Mouse (Mus musculus) kidney, postnatal 25 days (tissue): ENCODE measurements around the gene Trpc4ap.

Experiments used
- DNase-seq, 2 experiments: peaks; one replicate each; pipeline ENCODE4 v3.0.0; 2021; ENCODE audit warnings: mixed read lengths in 2 of 2

The Trpc4ap gene

DNA sequence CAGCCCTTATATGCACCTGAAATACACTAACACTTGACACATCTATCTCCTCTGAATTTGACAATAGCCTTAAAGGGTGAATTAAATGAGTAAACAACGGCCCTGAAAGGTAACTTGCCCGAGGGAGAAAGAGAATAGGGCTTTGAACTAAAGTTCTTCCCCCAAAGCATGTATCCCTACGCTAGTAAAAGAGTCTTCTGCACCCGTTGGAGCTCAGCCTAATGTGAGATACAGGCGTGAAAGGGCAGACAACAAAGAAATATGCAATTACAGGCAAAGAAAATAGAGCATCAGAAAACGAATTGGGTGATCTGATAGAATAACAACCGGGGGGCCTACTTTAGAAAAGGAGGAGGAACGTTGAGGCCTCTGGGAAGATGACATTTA, 855 bp downstream of the Trpc4ap start:
- DNase-seq = no peak

- no peak for DNase-seq
Observed at GRCm38 (mm10) chr2:155689211-155689610, 3.0 kb downstream of the Trpc4ap start.

DNA sequence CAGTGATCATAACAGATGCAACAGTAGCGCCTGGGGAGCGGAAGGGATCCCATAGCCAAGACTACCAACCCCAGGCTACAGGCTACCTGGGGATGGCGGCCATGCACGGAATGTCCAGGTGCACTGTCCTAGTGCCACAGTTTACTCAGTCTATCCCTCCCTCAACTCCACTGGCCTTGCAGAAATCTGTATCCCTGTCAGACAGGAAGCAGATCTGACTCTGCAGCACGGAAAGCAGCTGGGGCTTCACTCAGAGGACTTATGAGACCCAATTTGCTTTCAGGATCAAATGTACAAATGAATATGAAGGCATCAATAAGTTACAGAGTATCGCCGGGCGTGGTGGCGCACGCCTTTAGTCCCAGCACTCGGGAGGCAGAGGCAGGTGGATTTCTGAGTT, 4.4 kb downstream of the Trpc4ap start:
- no peak for DNase-seq

- no peak for DNase-seq
Observed at GRCm38 (mm10) chr2:155686572-155686971, 5.6 kb downstream of the Trpc4ap start.

DNA sequence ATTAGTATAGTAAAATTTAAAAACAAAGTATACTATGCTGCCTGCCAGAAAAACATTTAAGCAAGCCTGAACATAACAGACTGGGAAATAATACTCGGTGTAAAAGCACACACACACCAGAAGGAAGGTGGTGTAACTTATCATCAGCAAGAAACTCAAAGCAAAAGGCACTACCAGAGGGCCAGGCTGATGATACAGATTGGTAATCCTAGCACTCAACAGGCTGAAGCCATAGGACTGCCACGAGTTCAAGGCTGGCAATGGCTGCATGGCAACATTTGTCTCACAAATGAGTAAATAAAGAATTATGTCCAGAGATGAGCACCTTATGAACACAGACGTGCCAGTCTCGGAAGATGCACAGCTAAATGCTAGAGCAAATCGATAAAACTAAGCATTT, 8.4 kb downstream of the Trpc4ap start:
- DNase-seq = no peak

GRCm38 (mm10) chr2:155683137-155683536, 9.0 kb downstream of the Trpc4ap start:
- DNase-seq = no peak

DNA sequence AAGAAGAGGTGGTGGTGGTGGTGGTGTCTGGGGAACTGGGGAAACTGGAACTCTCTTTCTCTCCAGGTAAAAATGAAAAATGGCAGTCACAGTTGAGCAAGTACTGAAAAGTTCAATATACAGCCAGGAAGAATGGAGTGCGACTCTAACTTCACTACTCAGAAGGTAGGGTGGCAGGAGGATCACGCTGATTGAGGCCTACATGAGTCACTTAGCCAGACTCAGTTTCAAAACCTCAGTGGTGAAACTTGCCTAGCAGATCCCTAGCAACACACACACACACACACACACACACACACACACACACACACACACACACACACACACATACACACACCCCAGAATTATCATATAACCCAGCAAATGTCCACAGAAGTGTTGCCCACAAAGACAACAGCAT, 10.3 kb downstream of the Trpc4ap start:
- no peak for DNase-seq

DNA sequence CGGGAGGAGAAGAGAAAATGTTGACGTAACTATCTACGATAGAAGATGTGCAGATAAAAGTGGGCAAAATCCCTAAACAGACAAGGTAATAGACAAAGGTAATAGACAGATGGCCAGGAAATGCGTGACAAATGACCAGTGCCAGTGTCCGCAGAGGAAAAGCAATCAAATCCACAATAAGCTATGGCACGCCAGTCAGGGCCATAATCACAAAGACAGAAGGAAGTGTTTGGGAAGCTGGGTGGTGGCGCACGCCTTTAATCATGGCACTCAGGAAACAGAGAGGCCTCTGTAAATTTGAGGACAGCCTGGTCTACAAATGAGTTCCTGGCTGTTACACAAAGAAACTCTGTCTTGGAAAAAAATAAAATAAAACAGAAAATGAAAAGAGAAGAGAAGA, 11.0 kb downstream of the Trpc4ap start:
- DNase-seq = no peak

GRCm38 (mm10) chr2:155680591-155680990, 11.6 kb downstream of the Trpc4ap start:
- no peak for DNase-seq

DNA sequence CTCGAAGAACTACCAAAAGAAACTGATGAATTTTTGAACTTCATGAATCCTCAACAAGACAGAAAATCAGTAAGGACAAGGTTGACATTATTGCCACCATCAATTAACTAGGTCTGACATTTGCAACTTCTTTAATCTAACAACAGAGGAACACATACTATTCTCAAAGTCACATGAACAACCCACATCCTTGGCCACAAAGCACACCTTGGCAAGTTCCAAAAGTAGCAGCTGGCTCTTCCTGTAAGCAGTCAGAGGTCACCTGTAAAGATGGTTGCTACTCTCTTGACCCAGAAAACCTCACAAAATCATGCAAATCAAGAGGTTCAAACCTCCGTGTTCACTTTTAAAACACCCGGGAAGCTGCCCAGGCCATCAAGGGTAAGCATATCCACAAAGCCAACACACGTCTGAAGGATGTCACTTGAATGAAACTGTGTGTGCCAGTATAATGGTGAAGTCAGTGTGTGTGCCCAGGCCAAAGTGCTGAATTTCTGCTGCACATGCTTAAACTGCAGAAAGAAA, 12.5 kb downstream of the Trpc4ap start:
- DNase-seq = no peak

- no peak for DNase-seq
Observed at GRCm38 (mm10) chr2:155675118-155675517, 17.1 kb downstream of the Trpc4ap start.

DNA sequence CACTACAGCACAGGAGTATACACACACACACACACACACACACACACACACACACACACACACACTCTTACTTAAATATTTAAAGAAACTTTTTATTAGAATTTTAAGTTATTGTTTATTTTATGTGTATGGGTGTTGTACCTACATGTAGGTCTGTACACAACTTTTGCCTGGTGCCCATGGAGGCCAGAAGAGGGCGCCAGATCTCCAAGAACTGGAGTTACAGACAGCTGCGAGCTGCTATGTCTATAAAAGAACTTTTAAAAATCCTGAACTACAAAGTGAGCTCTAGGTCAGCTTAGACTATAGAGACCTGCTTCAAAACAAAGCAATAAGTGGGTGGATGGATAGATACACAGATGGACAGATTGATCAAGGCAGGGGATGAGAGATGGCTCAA, 18.6 kb downstream of the Trpc4ap start:
- peak; percentile 72 to 79 for DNase-seq

GRCm38 (mm10) chr2:155671236-155671635, 20.9 kb downstream of the Trpc4ap start:
- peak; percentile 45 to 47 for DNase-seq

GRCm38 (mm10) chr2:155668461-155668860, 23.7 kb downstream of the Trpc4ap start:
- DNase-seq = peak in 1 of 2 experiments; percentile 48

- no peak for DNase-seq
Observed at GRCm38 (mm10) chr2:155667881-155668280, 24.3 kb downstream of the Trpc4ap start.

DNA sequence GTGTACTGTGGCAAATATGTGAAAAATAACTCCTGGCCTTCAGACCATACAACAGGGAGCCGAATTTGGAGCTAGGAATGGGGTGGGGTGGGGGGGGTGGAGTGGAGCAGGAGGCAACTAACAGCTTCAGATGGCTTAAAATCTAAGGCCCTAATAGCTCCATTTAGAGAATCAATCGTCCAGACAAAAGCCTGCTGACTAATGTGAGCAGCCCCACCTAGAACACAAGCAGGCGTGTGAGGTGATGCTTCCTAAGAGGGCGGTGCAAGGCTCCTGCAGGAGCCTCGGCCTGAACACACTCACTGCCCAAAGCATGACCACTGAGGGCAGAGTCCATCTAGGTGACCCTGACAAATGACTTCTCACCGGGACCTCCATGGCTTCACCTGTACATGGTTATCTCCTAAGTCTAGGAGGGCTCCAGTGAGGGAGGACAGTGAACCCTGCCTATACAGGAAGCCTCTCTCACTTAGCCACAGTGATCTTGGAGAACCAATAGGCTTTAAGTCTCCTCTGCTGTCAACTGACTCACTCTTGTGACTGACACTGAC, 28.2 kb downstream of the Trpc4ap start:
- DNase-seq = no peak

GRCm38 (mm10) chr2:155663097-155663496, 29.1 kb downstream of the Trpc4ap start:
- peak; percentile 56 to 74 for DNase-seq

GRCm38 (mm10) chr2:155662390-155662789, 29.8 kb downstream of the Trpc4ap start:
- DNase-seq = no peak

DNA sequence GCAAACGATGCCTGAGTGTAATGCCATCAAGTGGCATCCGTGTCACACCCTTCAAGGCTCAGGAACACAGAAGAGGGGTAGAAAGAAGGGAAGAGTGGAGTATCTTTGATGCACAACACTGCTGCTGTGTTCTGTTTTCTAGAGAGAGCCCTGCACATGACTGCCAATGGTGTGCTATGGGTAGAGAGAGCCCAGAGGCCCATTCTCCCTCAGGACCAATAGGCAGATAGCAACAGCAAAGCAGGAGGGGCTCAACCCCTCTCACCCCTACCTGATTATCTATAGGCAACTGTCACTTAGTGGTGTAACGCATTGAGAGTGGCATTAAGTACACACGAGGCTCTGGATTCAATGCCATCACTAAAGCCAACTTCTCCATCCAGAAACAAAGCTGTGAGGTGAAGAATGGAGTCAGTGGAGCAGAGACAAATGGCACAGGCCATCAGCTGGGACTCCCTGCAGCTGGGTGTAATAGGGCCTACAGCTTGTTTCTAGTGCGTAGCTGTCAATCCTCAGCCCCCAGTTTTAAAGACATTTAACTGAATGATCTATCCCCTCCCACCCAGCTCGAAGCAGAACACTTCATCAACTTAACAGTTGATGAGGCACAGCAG, 36.3 kb downstream of the Trpc4ap start:
- no peak for DNase-seq

GRCm38 (mm10) chr2:155652618-155653017, 39.6 kb downstream of the Trpc4ap start:
- DNase-seq = no peak

- DNase-seq = no peak
Observed at GRCm38 (mm10) chr2:155645746-155646145, 46.4 kb downstream of the Trpc4ap start.

DNA sequence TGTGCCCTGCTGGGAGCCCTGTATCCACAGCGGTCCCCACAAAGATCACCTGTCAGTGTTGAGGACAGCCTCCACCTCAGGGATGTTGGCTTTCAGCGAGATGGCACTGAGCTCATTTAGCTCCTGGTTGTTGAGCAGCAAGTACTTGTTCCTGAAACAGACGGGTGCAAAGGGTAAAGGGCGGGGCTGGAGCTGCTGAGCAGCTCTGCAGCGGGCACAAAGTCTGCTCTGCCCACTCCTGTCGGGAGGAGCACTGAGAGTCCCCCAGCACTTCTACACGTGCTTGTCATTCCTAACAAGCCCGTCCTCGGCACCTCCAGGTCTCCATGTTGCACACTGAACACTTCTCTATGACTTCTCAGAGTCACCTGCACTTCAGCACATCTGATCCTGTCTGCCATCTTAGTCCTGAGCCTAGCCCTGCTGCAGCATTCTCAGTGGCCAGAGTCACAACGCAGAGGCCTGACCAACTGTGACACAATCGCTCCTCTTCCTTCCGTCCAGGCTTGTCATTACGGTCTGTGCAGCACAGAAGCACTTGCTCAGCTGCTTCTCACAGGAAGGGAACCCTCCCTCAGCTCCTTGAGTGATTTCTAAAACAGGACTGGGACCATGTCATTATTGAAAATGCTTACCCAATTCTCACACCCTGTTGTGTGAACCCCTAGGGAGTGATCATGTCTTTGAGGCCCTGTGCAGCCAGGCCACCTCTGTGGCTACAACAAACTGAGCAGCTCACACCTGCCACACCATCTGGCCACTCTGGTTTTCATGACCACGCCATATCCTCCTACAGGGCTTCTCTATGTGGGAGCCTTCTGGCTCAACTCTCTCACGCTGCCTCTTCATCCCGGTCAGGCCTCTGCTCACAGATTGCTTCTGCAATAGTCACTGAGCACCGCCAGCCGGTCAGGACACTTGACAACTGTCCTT, 50.4 kb downstream of the Trpc4ap start:
- peak; percentile 79 to 90 for DNase-seq

DNA sequence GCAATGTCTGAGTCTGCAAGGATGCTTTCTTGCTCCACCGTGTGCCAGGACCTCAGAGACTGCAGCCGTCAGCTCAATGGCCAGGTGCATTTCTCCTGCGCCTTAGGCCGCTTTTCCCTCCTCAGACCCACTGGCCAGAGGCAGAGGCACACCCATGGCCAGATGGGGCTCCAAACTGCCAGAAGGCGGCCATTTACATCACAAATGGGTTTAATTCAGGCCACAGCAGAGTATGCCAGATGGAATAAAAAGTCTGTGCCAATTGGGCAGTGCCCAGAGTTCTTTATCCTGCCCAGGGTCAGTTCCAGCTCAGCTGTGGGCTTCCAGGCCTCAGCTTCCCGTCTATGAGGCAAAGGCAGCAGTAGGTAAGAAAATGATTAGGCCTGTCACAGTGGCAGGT, 51.5 kb downstream of the Trpc4ap start:
- no peak for DNase-seq

DNA sequence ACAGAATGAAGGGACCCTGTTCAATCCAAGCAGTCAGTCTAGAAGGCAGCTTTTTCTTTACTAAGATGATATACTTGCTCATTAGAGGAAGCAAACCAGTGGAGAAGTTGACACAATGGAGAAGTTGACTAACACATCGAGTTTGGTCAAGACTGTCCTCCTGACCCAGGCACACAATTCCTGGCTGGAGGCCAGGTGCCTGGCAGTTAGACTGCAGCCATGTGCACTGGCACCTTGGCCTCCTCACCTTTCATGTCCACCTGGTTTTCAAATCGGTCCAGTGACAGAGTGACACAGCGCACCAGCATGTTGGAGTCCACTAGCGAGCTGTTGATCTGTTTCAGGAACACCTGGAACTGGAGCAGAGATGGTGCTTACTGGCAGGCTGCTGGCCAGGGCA, 54.8 kb downstream of the Trpc4ap start:
- peak; percentile 35 to 66 for DNase-seq
